Mouse (Mus musculus) frontal cortex, postnatal 36 days (tissue): Measurements from ENCODE around the gene Chd3.

Experiments used
- DNase-seq, 2 experiments: peaks; one replicate each; pipeline ENCODE4 v3.0.0; 2022; ENCODE audit warnings: low spot score in 2 of 2

Gene Chd3

DNA sequence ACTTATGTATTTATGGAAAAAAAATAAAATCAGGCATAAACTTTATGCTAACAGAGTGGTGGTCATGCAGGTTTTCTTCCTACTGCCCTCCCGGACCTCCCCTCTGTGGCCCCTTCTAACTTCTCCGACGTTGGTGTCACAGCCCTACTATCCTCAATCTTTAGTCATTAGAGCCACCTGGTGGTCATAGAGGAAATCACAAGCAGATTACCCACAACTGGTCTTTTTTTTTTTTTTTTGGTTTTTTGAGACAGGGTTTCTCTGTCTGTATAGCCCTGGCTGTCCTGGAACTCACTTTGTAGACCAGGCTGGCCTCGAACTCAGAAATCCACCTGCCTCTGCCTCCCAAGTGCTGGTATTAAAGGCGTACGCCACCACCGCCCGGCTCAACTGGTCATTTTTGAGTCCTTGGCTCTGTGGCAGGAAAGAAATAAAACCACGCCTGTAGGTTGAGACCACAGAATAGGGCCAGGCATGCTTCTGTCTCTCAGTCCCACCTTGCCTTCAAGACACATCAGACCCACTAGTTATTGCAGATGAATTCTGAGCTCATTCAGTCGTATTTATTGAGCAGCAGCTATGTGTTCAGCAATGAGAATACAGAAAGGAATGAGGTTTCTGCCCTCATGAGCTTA is 21.3 kb upstream of the Chd3 start:
- peak; percentile 63 to 85 for DNase-seq

DNA sequence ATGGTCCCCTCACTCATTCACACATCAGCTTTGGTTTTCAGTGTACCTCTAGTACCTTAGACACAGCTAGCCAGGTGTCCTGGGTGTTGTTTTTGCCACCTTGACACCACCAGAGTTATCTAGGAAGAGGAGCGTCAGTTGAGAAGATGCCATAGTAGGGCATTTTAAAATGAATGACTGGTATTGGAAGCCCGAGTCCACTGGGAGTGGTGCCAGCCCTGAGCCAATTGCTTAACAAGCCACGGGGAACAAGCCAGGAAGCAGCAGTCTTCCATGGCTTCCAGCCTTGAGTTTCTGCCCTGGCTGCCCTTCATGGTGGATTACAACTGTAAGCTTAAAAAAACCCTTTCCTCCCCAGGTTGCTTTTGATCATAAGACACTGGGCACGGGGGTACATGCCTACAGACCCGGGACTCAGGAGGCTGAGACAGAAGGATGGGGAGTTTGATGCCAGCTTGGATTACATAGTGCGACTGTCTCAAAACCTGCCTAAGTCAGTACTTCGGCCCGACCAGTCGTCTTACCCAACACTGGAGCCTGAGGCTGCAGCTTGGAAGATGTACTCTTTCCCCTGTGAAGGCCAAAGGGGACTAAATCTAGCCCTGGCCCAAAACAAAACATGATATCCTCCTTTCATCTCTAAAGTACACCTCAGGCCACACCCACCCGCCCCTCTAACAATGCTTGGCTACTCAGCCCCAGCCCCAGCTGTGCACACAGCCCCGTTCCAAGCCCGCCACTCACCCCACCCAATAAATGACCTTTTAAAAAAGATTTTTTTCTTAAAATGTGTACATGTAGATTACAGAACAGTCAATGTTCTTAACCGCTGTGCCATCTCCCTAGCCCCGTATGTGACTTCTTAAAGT is 20.6 kb upstream of the Chd3 start:
- peak; percentile 45 to 67 for DNase-seq

DNA sequence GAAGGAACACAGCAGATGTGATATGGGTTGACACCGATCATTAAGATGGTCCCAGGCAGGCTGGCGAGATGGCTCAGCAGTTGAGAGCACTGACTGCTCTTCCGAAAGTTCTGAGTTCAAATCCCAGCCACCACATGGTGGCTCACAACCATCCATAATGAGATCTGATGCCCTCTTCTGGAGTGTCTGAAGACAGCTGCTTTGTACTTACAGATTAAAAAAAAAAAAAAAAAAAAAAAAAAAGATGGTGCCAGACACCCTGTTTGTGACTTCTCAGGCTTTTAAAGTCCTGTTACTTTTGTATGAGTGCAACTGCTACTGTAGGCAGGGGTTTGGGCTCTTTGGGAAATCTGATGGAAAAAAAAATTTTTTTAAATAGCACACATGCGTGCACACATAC is 19.5 kb upstream of the Chd3 start:
- DNase-seq = no peak

- no peak for DNase-seq
Measured at GRCm38 (mm10) chr11:69386758-69387157, 17.6 kb upstream of the Chd3 start.

DNA sequence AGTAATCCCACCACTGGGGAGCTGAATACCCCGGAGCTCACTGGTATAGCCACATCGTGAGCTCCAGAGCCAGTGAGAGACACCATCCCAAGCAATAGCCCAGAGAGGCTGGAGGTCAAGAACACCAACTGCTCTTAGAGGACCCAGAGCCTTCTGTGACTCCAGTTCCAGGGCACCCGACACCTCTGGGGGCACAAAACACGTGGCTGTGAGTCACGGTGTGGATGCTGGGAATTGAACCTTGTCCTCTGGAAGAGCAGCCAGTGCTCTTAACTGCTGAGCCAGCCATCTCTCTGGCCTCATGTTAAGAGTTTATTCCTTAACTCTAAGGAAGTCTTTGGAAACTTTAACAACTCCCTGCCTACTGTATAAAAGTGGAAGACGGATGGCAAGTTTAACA is 15.8 kb upstream of the Chd3 start:
- DNase-seq = no peak

DNA sequence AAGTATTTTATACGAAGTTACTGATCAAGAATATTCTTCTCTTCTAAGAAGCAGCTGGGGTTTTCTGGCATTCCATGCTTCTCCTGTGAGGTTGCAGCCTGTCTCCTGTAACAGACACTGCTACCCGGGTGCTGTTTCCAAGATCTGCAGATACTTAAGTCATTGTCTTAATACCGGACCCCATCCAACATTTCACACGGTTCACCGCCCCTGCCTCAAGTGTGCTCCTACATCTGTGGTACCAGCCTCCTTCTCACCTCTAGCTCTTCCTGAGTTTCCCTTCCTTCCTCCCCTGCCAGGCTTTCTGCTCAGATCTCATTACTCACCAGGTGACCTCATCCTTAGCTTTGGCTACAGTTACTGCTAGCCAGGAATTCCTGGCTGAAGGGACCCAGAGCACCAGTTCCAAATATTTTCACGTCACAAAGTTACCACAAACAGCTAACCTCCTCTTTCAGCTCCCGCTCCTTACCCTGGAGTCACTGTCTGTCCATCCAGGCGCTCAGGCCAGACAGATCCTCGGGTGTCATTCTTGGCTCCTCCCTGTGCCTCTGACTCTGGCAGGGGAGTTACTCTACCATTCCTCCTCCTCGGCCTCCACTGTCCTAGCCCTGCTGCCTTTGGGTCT is 13.4 kb upstream of the Chd3 start:
- no peak for DNase-seq

DNA sequence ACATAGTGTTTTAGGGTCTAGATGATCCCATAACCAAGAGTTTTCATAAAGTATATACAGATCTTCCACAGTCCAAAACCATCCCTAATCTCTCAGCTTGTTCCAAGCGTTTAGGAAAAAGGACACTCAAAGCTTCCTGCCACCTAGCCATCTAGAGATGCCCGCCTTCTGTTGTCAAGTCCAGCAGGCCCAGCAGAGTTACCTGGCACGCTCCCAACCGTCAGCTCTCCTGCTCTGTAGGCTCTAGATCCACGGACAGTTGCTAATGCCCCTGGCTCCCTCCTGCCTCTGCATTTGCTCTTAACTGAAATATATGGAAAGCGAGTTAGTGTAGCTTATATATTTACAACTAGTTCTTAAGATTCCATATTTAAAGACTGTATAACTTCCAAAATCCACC is 12.2 kb upstream of the Chd3 start:
- no peak for DNase-seq

DNA sequence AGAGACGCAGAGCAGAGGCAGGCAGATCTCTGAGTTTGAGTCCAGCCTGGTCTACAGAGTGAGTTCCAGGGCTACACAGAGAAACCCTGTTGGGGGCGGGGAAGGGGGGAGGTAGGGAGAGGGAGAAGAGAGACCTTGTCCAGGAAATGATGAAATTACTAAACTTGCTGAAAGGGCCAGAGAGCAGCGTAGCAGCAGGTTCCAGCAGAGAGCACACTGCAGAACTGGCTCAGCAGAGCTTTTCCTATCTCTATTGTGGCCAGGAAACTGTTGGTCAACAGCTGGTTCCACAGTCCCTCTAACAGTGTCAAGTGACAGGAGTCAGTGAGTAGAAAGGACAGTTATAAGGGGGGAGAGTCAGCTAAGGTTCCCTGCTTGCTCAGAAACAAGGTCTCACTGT is 10.4 kb upstream of the Chd3 start:
- no peak for DNase-seq

- DNase-seq = no peak
Measured at GRCm38 (mm10) chr11:69377766-69378165, 8.6 kb upstream of the Chd3 start.

DNA sequence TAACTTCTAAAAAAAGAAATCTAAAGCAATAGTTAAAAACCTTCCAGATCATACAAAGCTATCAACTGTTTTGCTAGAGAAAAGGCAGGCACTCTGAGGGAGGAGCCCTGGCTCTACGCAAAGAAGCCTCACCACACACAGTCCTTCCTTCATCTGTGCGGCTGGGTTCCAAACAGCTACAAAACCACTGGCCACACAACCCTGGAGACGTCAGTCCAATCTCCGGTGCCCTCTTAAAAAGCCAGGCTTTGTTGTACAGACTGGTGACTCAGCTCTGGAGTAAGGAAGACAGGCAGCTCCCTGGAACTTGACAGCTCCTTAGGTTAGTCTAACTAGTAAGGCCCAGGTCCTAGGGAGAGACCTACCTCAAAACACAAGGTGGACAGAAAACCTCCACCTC is 6.4 kb upstream of the Chd3 start:
- DNase-seq = no peak

GRCm38 (mm10) chr11:69373223-69373965 is 4.2 kb upstream of the Chd3 start:
- DNase-seq = no peak

GRCm38 (mm10) chr11:69372780-69373170 is 3.6 kb upstream of the Chd3 start:
- DNase-seq = no peak

DNA sequence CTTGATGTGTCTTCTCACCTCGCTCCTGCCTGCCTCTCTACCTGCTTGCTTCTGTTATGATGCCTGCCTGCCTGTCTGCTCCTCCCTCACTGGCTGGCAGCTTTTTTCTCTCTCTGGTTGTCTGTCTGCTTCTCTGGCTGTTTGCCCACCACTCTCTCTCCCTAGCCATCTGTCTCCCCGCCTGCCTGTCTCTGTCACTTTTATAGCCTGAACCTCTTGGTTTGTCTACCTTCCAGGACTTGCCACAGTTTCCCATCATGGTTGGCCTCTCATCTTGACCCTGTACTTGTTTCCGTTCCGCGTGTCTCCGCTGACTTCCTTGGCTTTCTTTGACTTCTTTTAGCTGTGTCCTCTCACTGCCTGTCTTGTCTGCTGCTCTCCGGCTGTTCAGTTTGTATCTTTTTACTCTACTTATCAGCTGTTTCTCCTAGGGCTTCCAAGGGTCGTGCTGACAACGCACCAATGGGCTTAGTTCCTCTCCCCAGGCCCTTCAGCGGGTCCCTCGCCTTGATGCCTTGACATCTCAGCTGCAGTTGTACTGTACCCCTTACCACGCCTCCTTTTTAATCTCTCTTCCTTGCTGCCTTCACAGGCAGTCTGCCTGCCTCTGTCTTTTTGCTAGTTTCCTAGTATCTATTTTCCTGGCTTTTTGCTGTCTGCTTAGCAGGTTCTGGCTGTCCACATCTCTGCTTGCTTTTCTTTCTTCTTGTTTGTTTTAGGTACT is 3.0 kb upstream of the Chd3 start:
- DNase-seq = peak; percentile 67 to 72

DNA sequence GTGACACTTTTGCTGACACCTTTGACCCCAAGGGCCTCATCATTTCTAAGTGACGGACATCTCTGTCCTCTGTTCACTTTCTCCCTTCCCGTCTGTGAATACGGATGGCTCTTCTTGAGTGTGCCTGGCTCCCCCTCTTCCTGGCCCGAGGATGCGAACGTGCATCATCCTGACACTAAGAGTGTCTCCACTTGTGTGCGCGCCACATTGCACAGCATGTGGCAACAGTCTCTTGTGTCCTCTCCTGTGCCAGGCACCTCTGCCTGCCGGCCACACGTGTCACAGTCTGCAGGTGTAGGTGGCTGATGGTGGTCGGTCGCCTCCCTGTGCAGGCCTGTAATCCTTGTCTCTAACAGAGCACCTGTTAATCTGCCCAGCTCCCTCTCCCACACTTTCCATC is 2.4 kb upstream of the Chd3 start:
- DNase-seq = no peak

- DNase-seq = no peak
Measured at GRCm38 (mm10) chr11:69370817-69371215, 1.6 kb upstream of the Chd3 start.

DNA sequence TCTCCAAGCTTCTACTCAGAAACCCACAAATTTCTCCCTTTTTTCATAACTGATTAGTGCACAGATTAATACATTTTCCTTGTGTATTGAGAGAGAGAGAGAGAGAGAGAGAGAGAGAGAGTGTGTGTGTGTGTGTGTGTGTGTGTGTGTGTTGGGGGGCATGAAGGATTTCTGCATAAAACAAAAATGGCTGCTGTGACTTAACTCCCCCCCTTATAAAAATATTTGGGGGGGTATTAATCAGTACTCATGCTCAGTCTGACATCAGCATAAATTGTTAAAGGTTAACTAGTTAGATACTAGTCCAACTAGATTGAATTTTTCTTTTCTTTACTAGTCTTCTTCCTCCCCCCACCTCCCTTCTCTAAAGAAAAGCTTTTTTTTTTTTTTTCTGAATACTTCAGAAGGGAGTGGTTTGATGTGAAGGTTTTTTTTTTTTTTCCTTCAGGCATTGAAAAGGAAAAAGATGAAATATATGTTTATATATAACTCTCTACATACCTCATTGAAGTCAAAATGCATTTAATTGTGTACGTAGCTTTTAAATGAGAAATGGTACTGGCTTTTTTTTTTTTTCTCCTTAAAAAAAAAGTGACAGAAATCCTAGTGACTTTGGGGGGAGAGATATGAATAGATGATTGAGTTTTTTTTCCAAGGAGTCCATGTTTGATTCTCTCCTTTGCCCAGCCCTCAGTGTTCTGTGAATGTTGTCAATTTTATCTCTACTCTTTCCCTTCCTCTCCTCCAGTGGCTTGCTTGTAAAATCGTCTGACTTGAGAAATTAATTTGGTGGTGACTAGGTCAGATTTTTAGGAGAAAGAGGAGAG is 997 bp upstream of the Chd3 start:
- DNase-seq = no peak

GRCm38 (mm10) chr11:69368356-69369214 is 621 bp downstream of the Chd3 start:
- DNase-seq = no peak

GRCm38 (mm10) chr11:69367616-69368355 is 1.4 kb downstream of the Chd3 start:
- peak; percentile 15 to 19 for DNase-seq
